Mouse (Mus musculus): ENCODE measurements around the gene Arhgap23. TPM values are rescaled to one million over a fixed set of nuclear protein-coding genes. Genes with fewer than 3 reads are reported as not detected.

Arhgap23 gene
- total RNA-seq, 2 experiments from 2014 or later = 6.1 to 6.3 TPM

DNA sequence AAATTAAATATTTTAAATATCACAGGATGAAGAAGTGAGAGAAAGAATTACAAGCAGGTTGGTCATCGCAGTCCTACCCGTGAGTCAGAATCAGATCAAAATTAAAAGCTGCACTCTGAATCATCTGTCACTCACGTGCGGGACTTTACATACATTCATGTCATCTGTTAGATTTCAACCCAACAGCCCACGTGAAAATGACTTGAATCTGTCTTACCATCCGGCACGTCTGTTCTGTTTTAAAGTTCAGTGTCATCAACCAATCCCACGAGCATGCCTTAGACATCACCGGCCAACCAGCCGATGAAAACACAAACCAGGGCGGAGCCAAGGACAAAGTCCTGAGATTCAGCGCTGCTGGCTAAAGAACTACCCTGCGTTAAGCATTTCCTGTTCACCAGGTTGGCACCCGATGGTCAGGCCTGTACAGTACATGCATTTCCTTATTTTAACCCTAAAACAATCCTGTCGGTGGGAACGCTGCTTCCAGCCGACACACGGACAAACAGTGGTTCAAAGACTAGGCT, 113.0 kb downstream of the Arhgap23 start:
- ATAC-seq (replicated peaks; ENCODE audit: poor library complexity) = no peak

- no peak for ATAC-seq (replicated peaks; ENCODE audit: poor library complexity)
These were observed 114.7 kb downstream of the Arhgap23 start for GRCm38 (mm10) chr11:97530069-97530468.

- no peak for ATAC-seq (replicated peaks; ENCODE audit: poor library complexity)
These were observed 115.6 kb downstream of the Arhgap23 start for GRCm38 (mm10) chr11:97530961-97531360.

- peak; percentile 94 for ATAC-seq (replicated peaks; ENCODE audit: poor library complexity)
These were observed 116.3 kb downstream of the Arhgap23 start for GRCm38 (mm10) chr11:97531381-97532260.

GRCm38 (mm10) chr11:97532354-97532753, 117.0 kb downstream of the Arhgap23 start:
- no peak for ATAC-seq (replicated peaks; ENCODE audit: poor library complexity)

GRCm38 (mm10) chr11:97532950-97533582, 117.7 kb downstream of the Arhgap23 start:
- peak; percentile 57 for ATAC-seq (replicated peaks; ENCODE audit: poor library complexity)

- no peak for ATAC-seq (replicated peaks; ENCODE audit: poor library complexity)
These were observed 118.3 kb downstream of the Arhgap23 start for GRCm38 (mm10) chr11:97533653-97534052.

DNA sequence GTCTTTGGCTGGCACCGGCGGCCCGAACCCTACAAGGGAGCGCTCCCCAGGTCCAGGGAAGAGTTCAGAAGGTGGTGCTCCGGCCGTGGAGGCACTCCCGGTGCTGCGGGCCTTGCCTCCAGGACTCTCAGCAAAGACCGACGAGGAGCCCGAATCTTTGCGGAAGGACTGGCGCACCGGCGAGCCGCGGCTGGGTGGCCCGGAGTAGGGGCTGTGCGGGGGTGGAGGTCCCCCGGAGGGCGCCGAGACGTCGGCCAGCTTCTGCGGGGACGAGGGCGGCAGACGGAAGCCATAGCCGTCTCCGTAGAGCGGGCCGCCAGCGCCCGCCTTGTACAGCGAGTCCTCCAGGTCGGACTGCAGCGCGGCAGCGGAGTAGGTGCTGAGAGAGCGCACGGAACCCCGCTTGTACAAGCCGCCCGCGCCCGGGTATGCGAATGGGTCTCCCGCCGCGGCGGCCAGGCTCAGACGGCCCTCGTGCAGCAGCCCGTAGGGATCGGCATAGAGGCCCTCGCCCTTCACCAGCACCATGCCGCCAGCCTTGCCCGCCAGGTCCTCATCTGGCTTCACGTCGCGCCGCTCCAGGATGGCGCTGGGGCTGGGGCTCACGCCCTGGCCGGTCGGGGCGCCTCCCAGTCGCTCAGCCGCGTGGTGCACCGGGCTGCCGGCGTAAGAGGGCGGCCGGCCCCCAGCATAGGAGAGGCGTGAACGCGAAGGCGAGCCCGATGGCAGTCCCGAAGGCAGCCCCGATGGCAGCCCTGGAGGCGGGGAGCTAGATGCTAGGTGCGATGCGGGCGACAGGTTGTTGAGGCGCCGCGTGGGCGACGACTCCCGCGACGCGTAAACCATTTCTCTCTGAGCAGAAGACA, 119.3 kb downstream of the Arhgap23 start:
- no peak for ATAC-seq (replicated peaks; ENCODE audit: poor library complexity)

DNA sequence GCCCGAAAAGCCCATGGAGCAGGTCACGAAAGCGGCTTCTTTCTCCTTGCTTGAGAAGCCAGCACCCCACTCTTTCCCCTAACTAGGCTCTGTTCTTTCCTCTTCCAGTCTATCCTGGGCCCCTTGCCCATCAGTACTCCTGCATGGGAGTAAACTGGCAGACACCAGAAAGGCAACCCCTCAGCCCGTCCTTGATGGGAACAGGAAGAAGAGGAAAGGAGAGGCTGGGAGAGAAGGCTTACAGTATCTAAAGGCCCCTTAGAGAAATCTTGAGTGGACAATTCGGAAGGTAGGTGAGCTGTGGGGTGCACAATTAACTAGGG, 119.9 kb downstream of the Arhgap23 start:
- ATAC-seq (replicated peaks; ENCODE audit: poor library complexity) = no peak

GRCm38 (mm10) chr11:97535660-97536059, 120.3 kb downstream of the Arhgap23 start:
- no peak for ATAC-seq (replicated peaks; ENCODE audit: poor library complexity)

GRCm38 (mm10) chr11:97536083-97536747, 120.9 kb downstream of the Arhgap23 start:
- no peak for ATAC-seq (replicated peaks; ENCODE audit: poor library complexity)

DNA sequence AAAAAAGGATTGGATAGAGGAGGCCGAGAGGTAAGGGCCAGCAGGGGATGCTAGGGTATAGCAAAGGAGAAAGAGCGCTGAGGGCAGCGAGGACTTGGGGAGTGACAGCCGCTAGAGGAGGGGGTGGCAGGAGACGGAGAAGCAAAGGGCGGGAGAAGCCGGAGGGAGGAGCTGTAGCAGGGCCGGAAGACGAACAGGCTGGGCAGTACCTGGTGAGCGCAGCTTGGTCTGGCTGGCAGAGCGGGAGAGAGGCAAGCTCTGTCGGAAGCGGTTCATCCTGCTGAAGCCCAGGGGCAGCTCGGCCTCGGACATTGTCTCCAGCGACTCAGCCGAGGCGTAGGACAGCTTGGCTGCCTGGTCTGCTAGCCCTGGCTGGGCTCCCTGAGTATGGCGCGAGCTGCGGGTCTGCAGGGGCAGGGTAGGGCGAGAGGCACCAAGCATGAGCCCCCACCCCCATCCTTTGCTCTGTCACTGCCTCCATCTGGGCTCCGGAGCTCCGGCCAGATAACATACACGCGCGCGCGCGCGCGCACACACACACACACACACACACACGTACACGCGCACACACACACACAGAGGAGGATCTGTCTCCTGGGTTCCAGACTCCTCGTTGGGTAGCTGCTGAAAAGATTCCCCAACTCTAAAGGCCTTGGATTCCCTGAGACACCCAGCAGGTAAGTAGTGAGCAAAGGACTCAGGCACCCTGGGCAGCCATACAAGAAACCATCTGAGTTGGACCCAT, 121.7 kb downstream of the Arhgap23 start:
- no peak for ATAC-seq (replicated peaks; ENCODE audit: poor library complexity)

DNA sequence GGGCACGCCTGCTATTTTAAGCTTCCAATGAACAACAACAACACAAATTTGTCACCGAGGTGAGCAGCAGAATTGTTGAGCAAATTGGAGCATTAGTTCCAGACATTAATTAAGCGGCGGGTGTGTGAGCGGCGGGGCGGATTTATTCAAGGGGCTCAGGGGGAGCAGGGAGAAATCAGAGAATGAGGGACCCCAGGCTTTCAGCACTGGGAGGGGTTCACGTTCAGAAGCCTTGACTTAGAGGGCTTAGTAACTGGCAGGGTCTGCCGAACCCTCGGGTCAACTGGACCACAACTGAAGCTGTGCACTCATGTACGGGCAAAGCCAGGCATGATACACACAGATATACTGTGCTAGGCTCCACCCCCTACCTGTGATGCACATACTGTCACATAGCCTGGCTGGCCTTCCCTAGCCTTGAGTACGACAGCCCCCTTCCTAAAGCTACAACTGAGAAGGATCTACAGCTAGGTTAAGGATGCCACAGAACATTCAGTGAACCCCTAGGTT, 122.3 kb downstream of the Arhgap23 start:
- no peak for ATAC-seq (replicated peaks; ENCODE audit: poor library complexity)

GRCm38 (mm10) chr11:97539622-97540021, 124.3 kb downstream of the Arhgap23 start:
- no peak for ATAC-seq (replicated peaks; ENCODE audit: poor library complexity)

- ATAC-seq (replicated peaks; ENCODE audit: poor library complexity) = peak; percentile 76
These were observed 124.8 kb downstream of the Arhgap23 start for GRCm38 (mm10) chr11:97540136-97540535.

DNA sequence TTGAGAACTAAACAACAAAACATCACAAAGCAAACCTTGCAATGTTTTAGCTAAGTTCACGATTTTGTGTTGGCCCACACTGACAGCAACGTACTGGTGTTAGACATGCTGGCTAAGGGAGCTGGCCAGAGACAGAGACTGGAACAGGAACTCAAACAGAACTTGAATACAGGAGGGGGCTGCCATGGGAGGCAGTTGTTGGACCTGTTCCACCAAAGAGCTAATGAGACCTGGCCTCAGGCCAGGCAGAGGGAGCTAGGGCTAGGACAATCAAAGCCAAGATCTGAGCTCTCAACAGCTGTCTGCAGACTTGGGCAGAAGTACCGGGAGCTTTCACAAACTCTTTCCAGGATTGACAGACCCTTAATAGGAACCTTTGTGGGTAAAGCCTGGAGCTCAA, 125.3 kb downstream of the Arhgap23 start:
- ATAC-seq (replicated peaks; ENCODE audit: poor library complexity) = no peak

GRCm38 (mm10) chr11:97542171-97543150, 127.1 kb downstream of the Arhgap23 start:
- no peak for ATAC-seq (replicated peaks; ENCODE audit: poor library complexity)

GRCm38 (mm10) chr11:97543181-97543733, 127.9 kb downstream of the Arhgap23 start:
- ATAC-seq (replicated peaks; ENCODE audit: poor library complexity) = no peak
